Mouse (Mus musculus) 416B (cell line): ENCODE data around the gene Hes5.

Experiments
- DNase-seq: peaks from one replicate; pipeline ENCODE4 v3.0.0; 2011; ENCODE audit warnings: low read depth

Hes5 gene

DNA sequence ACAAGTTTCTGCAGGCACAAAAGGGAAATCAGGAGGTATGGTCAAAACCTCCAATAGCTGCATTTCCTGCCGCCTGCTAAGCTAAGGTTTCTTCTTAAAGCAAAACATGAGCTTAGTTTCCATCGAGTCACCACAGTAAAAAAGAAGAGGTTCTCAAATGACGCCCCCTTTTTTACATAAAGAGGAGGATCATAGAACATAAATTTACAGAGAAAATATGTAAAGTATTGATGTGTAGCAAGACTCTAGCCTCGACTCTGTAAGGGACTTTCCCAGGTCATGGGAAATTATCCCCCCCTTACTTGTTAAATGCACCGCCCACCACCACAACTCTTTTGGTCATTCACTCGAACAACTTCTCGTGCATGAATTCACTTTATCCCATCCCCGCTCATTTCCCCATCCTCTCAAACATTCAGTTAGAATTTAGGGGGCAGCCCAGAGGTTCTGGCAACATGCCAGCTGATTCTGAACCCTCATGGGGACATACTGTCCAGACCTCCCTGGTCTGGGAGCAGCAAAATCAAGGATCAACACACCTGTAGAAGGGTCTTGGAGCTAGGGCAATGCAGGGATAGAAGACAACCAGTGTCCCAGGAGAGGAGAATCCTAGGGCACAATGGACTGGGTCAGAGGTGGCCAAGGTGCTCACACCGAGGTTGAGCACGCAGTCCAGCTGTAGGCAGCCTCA is 17.9 kb upstream of the Hes5 start:
- peak; percentile 74 for DNase-seq

DNA sequence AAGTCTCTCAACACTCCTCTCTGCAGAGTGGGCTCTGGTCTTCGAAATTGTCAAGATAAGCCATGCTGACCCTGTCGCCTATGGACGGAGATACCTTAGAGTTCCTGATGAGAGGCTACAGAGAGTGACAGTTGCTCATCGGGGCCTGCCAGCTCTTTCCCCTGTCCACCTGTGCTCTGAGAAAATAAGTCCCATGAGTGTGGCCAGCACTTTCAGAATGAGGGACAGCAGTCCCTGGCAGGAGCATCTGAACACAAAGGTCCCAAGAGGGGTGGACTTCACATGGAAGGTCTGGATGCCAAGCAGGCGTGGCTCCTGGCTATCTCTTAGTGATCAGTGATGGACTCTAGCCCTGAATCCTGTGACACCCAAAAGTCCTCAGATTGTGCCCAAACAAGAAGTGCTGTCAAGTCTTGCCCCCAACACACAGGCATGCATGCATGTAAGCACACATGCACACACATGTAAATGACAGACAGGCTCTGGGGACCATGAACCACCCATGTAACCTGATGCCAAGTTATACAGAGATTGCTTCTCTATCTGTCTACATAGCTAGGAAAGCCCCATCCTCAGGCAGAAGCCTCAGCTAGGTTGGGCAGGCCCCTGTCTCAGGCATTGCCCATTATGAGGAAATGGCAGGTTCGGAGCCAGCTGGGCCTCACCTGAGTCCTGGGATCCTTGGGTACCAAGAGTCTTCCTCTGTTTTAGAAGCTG is 17.2 kb upstream of the Hes5 start:
- no peak for DNase-seq

DNA sequence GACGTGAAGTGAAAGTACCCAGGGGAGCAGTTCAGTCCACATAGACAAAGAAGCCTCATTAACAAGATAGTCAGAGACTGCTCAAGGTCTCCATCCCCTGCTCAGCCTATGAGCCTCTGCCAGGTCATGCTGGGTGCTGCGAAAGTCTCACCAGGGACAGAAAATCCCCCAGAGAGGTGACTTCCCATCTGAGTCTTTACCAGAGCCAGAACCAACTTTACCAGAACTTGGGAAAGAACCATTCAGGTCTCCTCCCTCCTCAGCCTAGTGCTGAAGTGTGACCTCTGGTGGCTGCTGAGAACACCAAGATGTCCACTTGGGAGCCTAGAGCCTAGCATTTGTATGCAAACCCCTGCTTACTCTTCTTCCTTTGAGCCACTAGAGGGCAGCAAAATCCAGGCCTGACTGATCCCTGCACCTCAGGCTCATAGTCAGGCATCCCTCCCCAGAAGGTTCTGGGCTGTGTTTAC is 16.6 kb upstream of the Hes5 start:
- peak; percentile 94 for DNase-seq

DNA sequence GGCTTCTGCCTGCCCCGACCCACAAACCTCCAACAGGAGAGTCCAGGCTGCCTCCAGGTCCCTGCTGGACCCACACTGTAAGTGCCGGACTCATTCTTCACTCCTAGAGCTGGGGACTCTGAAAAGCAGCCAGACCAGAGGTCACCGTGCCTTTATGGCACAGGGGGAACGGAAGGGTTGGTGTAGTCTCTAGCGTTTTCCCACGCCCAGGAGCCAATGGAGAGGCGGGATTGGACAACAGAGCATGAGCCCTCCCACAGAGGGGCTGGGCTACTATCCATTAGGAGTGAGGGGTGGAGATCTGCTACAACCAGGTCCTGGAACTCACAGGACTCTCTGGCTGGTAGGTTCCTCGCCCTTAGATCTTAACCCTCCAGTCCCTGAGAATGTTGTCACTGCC is 14.4 kb upstream of the Hes5 start:
- peak; percentile 21 for DNase-seq

DNA sequence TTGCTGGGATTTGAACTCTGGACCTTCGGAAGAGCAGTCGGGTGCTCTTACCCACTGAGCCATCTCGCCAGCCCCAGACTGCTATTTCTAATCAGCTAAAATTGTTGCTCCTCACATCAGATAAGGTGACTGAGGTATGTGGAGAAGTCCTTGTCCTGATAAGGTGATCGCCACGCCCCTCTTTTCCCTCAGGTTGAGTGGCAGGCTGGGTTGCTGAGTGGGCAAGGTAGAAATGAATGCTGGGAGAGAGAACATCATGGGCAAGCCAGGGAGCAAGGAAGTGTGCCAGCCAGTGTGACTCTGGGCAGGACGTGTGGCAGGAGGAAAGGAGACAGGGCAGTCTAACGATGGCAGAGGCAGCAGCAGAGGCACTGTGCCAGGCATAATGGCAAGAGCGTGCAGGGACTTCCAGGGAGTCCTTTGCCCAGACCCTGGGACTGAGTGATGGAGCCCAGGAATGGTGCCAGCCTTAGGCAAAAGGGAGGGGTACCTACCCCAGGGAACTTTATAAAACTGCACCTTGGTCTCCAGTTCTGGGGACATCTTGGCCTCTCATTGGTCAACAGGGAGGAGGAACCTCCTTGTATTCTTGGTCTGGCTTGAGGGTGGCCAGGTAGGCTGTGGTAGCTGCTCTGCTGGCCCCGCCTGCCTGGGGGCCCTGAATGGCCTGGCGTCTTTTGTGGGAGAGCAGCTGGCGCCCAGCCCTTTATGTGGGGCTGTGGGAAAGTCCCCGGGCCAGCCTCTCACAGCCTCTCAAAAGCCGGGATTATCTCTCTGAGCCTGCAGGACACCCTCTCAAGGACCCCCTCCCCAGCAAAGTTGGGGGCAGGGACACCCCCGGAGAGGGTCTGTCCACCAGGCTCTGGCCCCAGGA is 12.4 kb upstream of the Hes5 start:
- no peak for DNase-seq

DNA sequence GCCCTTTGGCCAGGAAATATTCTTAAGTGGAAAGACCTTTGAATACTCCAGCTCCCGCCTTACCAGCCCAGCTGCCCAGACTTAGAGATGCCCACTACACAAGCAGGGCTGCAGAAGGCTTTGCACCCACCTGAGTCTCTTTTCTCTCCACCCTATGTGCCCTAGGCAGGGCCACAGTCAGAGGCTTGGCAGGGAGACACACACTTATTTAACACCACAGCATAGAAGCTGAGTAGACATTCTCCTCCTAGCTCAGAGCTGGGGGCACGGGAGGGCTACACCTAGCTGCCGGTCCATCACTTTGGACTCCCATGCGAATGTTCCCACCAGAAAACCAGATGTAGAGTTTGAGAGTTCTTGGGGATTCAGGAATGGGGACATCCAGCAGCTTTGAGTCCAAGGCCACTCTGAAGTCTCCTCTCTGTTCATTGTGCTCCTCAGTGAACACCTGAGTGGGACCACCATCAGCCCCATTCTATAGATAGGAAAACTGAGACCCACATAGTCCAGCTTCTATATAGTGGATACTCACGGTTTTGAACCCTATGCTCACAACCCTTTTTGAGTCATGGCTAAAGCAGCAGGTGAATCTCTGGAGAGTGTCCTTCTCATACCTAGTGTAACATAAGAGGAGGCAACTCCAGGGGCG is 11.7 kb upstream of the Hes5 start:
- DNase-seq: no peak

DNA sequence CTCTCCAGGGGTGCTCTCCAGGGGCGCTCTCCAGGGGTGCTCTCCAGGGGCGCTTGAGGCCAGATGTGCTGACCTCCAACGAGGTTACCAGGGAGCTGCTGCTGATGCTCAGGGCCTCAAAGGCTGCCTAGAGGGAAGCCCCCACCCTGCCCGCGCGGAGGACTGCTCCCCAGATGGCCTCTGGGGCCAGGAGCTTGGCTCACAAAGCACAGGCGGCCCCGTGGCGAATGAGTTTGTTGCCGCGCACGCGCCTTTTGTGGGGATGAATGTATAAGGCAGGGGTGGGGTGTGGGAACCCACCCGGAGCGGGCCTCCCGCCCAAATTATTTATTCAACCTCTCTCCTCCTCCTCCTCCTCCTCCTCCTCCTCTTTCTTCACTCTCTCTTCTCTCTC is 11.1 kb upstream of the Hes5 start:
- DNase-seq: no peak

DNA sequence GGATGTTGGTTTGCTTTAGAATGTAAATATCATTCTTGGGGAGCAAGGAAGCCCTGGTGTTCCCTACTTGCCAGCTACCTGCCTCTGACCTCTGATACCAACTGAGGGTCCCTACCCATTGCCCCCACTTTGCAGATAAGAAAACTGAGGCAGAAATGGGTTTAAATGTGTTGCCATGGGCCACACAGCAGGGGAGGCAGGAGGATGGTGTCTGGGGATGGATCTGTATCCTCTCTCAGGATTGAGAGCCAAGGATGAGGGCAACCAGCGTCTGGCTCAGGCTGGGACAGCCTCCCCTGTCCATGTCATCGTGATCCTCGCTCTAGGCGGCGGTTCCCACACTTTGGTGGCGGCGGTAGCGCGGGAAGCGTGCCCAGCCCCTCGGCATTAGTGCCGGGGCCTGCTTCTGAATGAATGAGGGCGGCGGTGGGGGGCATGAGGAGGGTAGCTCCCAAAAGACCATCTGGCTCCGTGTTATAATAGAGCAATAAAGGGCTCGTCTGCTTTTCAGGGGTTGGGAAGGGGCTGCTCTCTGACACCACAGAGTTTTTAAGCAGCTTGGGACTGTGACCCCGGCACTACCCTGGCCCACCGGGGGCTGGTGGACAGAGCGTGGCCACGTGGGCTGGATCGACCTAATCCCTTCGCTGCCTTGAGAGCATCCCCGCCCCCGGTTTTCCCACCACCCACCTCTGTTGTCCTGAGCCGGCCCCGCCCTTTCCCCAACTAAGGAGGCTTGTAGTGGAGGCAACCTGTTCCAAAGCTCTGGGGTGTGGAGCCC is 8.1 kb upstream of the Hes5 start:
- no peak for DNase-seq

DNA sequence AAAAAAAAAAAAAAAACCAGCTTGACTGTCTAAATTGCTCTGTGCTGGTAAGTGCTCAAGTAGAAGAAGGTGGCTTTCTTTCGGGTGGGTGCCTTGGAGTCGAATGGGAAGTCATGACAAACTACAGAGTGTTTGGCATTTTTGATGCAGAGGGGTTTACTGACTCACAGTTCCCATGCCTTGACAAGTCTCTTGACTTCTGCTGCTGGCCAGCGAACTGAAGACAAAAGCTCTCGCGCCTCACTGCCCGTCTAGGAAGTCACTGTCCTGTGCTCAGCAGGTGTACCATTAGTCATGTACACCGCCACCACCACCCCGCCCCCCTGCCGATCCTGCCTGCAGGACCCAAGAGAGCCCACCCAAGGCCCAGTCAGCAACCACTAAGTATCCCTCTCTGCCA is 4.1 kb upstream of the Hes5 start:
- DNase-seq: no peak

DNA sequence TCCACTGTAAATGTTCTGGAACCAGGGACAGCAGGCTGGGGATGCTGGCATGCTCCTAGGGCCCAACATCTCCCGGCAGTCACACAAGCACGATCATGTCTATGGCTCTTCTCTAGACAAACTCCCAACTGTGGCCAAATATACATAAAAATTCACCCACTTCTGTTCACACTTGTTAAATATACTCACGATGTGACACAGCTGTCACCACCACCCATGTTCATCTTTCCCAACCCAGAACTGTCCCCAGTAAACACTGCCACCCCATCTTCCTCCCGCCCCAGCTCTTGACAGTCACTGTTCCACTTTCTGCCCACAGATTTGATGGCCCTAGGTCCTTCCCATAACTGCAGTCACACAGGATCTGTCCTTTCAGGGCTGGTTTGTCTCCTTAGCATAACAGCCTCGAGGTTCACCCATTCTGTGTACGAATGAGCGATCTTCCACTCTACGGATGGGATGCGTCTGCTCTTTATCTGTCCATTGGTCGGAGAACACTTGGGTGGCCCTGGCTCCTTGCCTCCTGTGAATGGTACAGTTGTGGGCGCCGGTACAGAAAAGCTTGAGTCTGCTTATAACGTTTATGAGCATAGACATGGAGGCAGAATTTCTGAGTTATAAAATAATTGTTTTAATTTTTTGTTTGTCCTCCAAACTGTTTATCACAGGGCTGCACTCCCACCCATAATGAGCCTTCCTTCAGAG is 3.3 kb upstream of the Hes5 start:
- no peak for DNase-seq

DNA sequence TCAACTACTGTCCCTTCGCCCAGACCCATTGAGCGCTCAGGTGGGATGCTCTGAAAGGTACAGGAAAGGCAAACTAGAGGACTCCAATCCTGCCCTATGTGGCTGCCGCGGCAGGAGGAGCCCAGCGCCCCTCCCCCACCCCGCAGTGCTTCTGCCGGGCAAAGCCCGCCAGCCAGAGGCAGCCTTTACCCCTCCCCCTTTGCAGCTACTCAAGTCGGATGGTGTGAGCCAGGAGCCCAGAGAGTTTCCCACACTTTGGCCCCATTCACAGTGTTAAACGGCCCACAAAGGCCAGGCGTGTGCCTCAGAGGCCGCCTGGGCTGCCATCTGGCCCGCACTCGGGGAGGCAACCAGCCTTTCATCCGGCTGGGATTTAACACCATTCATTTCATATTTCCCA is 2.6 kb upstream of the Hes5 start:
- DNase-seq: no peak

DNA sequence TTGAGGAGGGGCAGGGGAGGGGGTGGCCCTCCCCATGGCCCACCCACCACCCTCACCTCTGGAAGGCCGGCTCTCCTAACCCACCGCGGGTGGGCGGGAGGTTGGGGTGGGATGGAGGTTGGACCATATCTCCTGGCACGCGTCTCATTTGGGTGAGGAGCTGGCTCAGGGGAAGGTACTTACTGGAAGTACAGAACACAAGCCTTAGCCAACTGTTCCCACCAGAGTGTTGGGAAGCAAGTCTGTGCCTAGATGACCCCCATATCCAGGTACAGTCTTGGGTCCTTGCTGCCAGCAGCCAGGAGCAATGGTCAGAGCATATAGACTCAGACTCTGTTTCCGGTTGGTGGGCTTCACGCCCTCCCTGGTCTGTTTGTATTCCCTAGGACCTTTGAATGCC is 2.1 kb upstream of the Hes5 start:
- DNase-seq: no peak

DNA sequence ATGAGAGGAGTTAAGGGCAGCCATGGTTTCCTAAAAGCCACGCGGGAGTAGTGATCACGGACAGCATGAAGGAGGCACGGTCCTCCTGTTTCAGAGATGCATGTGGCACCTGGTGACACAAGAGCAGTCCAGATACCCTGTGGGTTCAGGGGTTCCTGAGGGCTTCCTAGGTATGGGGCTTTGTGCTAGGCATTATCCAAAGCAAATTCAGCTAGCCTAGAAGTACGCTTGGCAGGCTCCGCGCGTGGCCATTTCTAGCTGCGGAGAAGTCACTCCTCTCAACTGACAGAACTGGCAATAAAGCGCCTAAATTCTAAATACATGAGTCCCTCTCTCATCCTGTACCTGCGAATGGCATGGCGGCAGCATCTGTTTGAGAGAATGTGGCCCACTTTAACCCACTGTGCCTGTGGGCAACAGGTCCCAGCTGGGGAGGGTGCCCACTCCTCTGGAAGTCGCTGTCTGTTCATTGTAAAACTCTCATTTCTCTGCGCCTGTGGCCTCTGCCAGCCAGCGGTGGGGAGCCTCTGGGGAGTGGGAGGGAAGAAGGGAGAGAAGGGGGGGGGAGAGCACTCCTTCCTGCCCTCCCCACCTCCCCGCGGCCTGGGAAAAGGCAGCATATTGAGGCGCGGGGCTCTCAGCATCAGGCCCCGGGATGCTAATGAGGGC is 568 bp upstream of the Hes5 start:
- no peak for DNase-seq

DNA sequence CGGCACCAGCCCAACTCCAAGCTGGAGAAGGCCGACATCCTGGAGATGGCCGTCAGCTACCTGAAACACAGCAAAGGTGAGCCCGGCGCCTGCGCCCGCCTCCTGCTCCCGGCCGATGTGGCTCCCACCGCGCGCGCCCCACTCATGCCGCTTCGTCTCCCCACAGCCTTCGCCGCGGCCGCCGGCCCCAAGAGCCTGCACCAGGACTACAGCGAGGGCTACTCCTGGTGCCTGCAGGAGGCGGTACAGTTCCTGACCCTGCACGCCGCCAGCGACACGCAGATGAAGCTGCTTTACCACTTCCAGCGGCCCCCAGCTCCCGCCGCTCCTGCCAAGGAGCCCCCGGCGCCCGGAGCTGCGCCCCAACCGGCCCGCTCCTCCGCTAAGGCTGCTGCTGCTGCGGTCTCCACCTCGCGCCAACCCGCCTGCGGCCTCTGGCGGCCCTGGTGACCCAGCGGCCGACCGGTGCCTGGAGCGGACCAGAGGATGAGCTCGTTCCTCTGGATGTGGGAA is 559 bp downstream of the Hes5 start:
- no peak for DNase-seq

DNA sequence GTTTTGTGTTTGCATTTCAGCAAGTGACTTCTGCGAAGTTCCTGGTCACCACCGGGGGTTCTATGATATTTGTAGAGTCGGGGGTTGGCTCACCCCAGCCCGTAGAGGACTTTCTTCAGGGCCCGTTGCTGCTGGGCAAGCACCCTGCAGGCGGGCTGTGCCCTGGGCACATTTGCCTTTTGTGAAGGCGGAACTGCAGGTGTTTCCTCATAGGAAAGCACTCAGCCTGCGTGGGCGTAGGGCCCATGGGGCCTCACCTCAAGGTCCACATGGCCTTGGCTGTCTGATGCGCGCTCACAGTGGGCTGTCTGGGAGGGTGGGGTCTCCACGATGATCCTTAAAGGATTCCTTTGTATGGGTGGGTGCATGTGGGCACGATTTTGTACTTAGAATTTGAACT is 1.2 kb downstream of the Hes5 start:
- no peak for DNase-seq

DNA sequence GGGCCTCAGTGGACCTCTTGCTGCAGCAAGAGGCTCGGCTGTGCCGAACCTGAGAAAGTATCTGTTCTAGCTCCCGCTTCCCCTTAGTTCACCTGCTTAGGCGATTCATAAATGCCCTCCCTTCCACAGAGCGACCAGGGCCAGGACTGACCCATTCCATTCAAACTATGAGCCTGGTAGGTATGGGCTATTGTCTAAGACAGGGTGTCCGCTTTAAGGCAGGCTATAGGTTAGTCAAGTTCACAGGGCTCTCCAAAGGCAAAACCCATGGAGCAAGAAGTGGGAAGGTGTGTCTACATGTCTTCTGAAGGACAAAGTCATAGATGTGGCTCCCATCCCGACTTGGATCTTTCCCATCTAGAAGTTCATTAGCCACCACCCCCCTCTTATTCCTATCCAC is 2.0 kb downstream of the Hes5 start:
- DNase-seq: no peak

DNA sequence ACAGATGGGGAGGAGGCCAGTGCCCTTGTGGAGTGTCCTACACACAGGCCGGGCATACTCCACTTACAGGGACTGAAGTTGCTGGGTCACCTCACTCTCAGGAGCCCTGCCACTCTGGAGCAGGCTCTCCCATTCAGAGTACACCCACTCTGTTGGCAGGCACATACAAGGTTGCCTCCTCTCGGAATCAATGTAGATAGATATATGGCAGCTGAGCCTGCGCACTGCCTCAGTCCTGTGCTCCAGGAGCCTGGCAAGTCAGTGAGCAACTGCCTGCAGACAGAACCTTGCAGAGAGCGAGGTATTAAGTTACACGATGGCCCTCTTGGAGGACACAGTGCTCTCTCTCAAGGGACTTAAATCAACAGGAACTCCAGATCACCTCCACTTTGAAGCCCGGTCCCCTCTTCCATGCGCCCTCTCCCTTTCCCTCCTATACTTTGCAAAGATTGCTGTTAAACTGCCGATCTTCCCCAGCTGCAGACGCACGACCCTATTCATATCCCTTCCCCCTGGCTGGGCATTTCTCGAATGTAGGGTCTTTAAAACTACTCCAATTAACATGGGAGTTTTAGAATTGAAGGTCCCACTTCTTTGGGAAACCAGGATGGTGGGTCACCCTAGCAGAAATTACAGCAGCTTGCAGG is 2.6 kb downstream of the Hes5 start:
- peak; percentile 20 for DNase-seq

DNA sequence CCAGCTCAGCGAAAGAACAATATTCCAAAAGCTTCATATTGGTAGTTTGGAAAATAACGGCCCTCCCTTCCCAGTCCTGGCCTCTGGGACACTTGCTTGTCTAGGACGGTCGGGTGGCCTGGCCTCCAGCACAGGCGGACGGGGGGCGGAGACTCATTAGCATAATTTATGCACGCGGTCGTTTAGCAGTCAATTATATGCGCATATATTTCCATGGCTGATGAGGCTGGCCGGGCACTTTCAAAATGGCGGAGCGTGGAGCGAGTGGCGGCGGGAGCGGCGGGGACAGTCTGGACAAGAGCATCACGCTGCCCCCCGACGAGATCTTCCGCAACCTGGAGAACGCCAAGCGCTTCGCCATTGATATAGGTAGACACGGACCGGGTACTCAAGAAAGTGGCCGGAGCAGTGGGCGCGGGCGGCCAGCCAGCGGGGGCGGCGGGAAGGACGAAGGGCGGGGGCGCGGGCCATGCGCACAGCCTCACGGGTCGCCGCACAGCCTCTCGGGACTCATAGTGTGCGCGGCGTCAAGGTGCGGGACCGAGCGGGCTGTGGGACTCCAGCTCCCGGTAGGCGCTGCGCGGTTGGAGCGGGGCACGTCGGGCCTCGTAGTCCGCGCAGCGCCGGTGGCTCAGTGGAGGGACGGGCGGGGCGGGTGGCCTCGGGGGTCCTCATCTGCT is 3.3 kb downstream of the Hes5 start, which contains the start of gene Pank4:
Gene Pank4, plus strand, starts transcription at position 223 of the 680 bp plus-strand sequence.
- DNase-seq: peak; percentile 90
